Mouse (Mus musculus) splenic B cell, adult 2 months (primary cell): ENCODE data around the gene Tmem100.

Source experiments
- DNase-seq: peaks from one replicate; pipeline ENCODE4 v3.0.0-alpha.2; 2011; ENCODE audit warnings: low read depth, low spot score
- H3K27me3 ChIP-seq: 2 replicates; pipeline ENCODE4 v1.6.1; 2012; ENCODE audit warnings: mild to moderate bottlenecking, low read length, moderate library complexity, mixed read lengths; ENCODE audit not compliant: control insufficient read depth, poor library complexity, insufficient read depth, severe bottlenecking
- H3K36me3 ChIP-seq: 2 replicates; pipeline ENCODE4 v1.6.1; 2012; ENCODE audit warnings: mild to moderate bottlenecking, low read length, moderate library complexity, mixed read lengths; ENCODE audit not compliant: control insufficient read depth, poor library complexity, insufficient read depth, severe bottlenecking

The Tmem100 gene

GRCm38 (mm10) chr11:90031076-90031475, 928 bp downstream of the Tmem100 start:
- no peaks in the 10 kb centered on the region for H3K27me3 ChIP-seq
- H3K36me3 ChIP-seq: no peaks in the 10 kb centered on the region
- no peak for DNase-seq

- DNase-seq: no peak
- no peaks in the 10 kb centered on the region for H3K36me3 ChIP-seq
- no peaks in the 10 kb centered on the region for H3K27me3 ChIP-seq
Measured at GRCm38 (mm10) chr11:90032807-90033206, 2.7 kb downstream of the Tmem100 start.

GRCm38 (mm10) chr11:90033442-90033841, 3.3 kb downstream of the Tmem100 start:
- Histone ChIP-seq H3K36me3 (no peaks in the 10 kb centered on the region), H3K27me3 (no peaks in the 10 kb centered on the region)
- DNase-seq: no peak

GRCm38 (mm10) chr11:90034646-90035045, 4.5 kb downstream of the Tmem100 start:
- DNase-seq: no peak
- Histone ChIP-seq H3K27me3 (no peaks in the 10 kb centered on the region), H3K36me3 (no peaks in the 10 kb centered on the region)

GRCm38 (mm10) chr11:90035532-90035931, 5.4 kb downstream of the Tmem100 start:
- Histone ChIP-seq H3K27me3 (no peaks in the 10 kb centered on the region), H3K36me3 (no peaks in the 10 kb centered on the region)
- no peak for DNase-seq

GRCm38 (mm10) chr11:90036416-90036815, 6.3 kb downstream of the Tmem100 start:
- DNase-seq: no peak
- no peaks in the 10 kb centered on the region for H3K27me3 ChIP-seq
- H3K36me3 ChIP-seq: no peaks in the 10 kb centered on the region

GRCm38 (mm10) chr11:90038022-90038421, 7.9 kb downstream of the Tmem100 start:
- Histone ChIP-seq H3K27me3 (no peaks in the 10 kb centered on the region), H3K36me3 (no peaks in the 10 kb centered on the region)
- no peak for DNase-seq

- no peaks in the 10 kb centered on the region for H3K27me3 ChIP-seq
- H3K36me3 ChIP-seq: no peaks in the 10 kb centered on the region
Measured at GRCm38 (mm10) chr11:90044459-90044858, 14.3 kb downstream of the Tmem100 start.

GRCm38 (mm10) chr11:90046211-90046610, 16.1 kb downstream of the Tmem100 start:
- H3K36me3 ChIP-seq: no peaks in the 10 kb centered on the region
- H3K27me3 ChIP-seq: no peaks in the 10 kb centered on the region
- DNase-seq: no peak

More at GRCm38 (mm10) chr11:90044459-90044858, 14.3 kb downstream of the Tmem100 start:
- no peak for DNase-seq

GRCm38 (mm10) chr11:90047271-90047670, 17.1 kb downstream of the Tmem100 start:
- DNase-seq: no peak
- Histone ChIP-seq H3K36me3 (no peaks in the 10 kb centered on the region), H3K27me3 (no peaks in the 10 kb centered on the region)

GRCm38 (mm10) chr11:90050016-90050415, 19.9 kb downstream of the Tmem100 start:
- no peaks in the 10 kb centered on the region for H3K27me3 ChIP-seq
- H3K36me3 ChIP-seq: no peaks in the 10 kb centered on the region
- DNase-seq: no peak

- DNase-seq: no peak
- Histone ChIP-seq H3K27me3 (no peaks in the 10 kb centered on the region), H3K36me3 (no peaks in the 10 kb centered on the region)
Measured at GRCm38 (mm10) chr11:90052785-90053184, 22.6 kb downstream of the Tmem100 start.

GRCm38 (mm10) chr11:90053820-90054219, 23.7 kb downstream of the Tmem100 start:
- no peaks in the 10 kb centered on the region for H3K27me3 ChIP-seq
- no peaks in the 10 kb centered on the region for H3K36me3 ChIP-seq
- DNase-seq: no peak

GRCm38 (mm10) chr11:90054401-90054800, 24.3 kb downstream of the Tmem100 start:
- no peaks in the 10 kb centered on the region for H3K27me3 ChIP-seq

GRCm38 (mm10) chr11:90057070-90057469, 26.9 kb downstream of the Tmem100 start:
- no peak for DNase-seq
- no peaks in the 10 kb centered on the region for H3K36me3 ChIP-seq
- no peaks in the 10 kb centered on the region for H3K27me3 ChIP-seq

More at GRCm38 (mm10) chr11:90054401-90054800, 24.3 kb downstream of the Tmem100 start:
- DNase-seq: no peak
- no peaks in the 10 kb centered on the region for H3K36me3 ChIP-seq

GRCm38 (mm10) chr11:90059241-90059640, 29.1 kb downstream of the Tmem100 start:
- H3K36me3 ChIP-seq: no peaks in the 10 kb centered on the region
- no peaks in the 10 kb centered on the region for H3K27me3 ChIP-seq
- DNase-seq: no peak
